Mouse (Mus musculus) midbrain, embryonic 16.5 days (tissue): Measurements from ENCODE around the gene Ablim2. TPM values are rescaled to one million over a fixed set of nuclear protein-coding genes. Genes with fewer than 3 reads are reported as not detected.

ENCODE experiments used
- ATAC-seq: fragments of 200-750 bp; cut with Nextera tagmentation; 2 replicates; pipeline ENCODE4 v1.8.0; 2017; ENCODE audit warnings: moderate TSS enrichment
- H3K27ac ChIP-seq: fragments of 300-500 bp; sonication (generic); 2 replicates; pipeline ENCODE4 v1.5.1; 2014; ENCODE audit warnings: mild to moderate bottlenecking, low read length, mixed read lengths
- H3K27me3 ChIP-seq: fragments of 300-500 bp; sonication (generic); 2 replicates; pipeline ENCODE4 v1.6.1; 2014; ENCODE audit warnings: low read depth, low read length, mixed read lengths; ENCODE audit not compliant: control insufficient read depth, insufficient read depth
- H3K36me3 ChIP-seq: fragments of 300-500 bp; sonication (generic); 2 replicates; pipeline ENCODE4 v1.6.1; 2014; ENCODE audit warnings: mild to moderate bottlenecking, low read length, moderate library complexity, mixed read lengths; ENCODE audit not compliant: control insufficient read depth, insufficient read depth
- H3K4me1 ChIP-seq: fragments of 300-500 bp; sonication (generic); 2 replicates; pipeline ENCODE4 v1.6.1; 2014; ENCODE audit warnings: mild to moderate bottlenecking, low read length, mixed read lengths; ENCODE audit not compliant: control insufficient read depth, insufficient read depth
- H3K4me2 ChIP-seq: fragments of 300-500 bp; sonication (generic); 2 replicates; pipeline ENCODE4 v1.6.1; 2014; ENCODE audit warnings: mild to moderate bottlenecking, low read length, mixed read lengths
- H3K4me3 ChIP-seq: fragments of 300-500 bp; sonication (generic); 2 replicates; pipeline ENCODE4 v1.5.1; 2014; ENCODE audit warnings: low read depth, mild to moderate bottlenecking, low read length, moderate library complexity, mixed read lengths
- H3K9ac ChIP-seq: fragments of 300-500 bp; sonication (generic); 2 replicates; pipeline ENCODE4 v1.6.1; 2014; ENCODE audit warnings: low read depth, low read length, mixed read lengths
- H3K9me3 ChIP-seq: fragments of 300-500 bp; sonication (generic); replicated peaks from 2 replicates; pipeline ENCODE4 v1.6.1; 2014; ENCODE audit warnings: mild to moderate bottlenecking, low read length, mixed read lengths; ENCODE audit not compliant: control insufficient read depth, poor library complexity, severe bottlenecking
- WGBS: fragments of 180-500 bp; shearing (Covaris S2); extraction: QIAGEN DNeasy Blood & Tissue Kit; methylation state at CpG from one replicate; pipeline ENCODE4 v1.1.7; 2014; 5-methylcytosine and 5-hydroxymethylcytosine counted together
- polyA plus RNA-seq: library from polyadenylated mRNA; unstranded; fragments of >200 nt; fragmentation: Nextera tagmentation; extraction: Ambion mirVana; gene quantifications from 2 replicates; pipeline ENCODE4 v1.2.1, GENCODE M21; 2015

The Ablim2 gene
- polyA plus RNA-seq, 1 experiment from 2014 or later = 36.2 TPM

DNA sequence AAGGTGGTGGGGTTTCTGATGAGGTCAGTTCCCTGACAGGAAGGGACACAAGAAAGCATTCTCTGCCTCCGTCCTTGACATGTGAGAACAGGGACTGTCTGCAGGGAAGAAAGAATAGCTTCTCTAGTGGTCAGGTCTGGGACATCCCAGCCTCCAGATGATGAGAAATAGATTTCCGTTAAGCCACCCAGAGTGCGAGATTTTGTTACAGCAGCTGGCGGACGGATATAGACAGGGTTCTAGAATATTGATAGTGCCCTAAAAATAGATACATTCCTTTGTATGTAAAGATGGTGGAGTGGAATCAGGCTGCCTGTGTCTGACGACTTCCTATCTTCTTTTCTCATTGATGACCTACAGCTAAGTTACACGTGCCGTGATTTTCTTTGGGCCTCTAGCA, 145.8 kb downstream of the Ablim2 start:
- H3K36me3 ChIP-seq = no peaks in the 10 kb centered on the region
- no peak overlapping the region for H3K27ac ChIP-seq
- H3K9ac ChIP-seq = no peak overlapping the region
- ATAC-seq = no peak
- peaks cover 42% of the 10 kb centered on the region for H3K4me1 ChIP-seq
- H3K27me3 ChIP-seq = no peaks in the 10 kb centered on the region
- no peaks in the 10 kb centered on the region for H3K9me3 ChIP-seq
- no peak overlapping the region for H3K4me2 ChIP-seq
- H3K4me3 ChIP-seq = no peak overlapping the region
- WGBS = 61% methylated on average over 8 of the region's 8 CpGs

GRCm38 (mm10) chr5:35905283-35905682, 147.6 kb downstream of the Ablim2 start:
- no peak overlapping the region for H3K4me2 ChIP-seq
- H3K27me3 ChIP-seq = no peaks in the 10 kb centered on the region
- H3K9me3 ChIP-seq = no peaks in the 10 kb centered on the region
- peaks cover 50% of the 10 kb centered on the region for H3K4me1 ChIP-seq
- H3K36me3 ChIP-seq = no peaks in the 10 kb centered on the region
- H3K27ac ChIP-seq = peak overlapping the region; percentile 9; the same call in 1 of the 2 replicates
- H3K9ac ChIP-seq = no peak overlapping the region
- H3K4me3 ChIP-seq = no peak overlapping the region
- ATAC-seq = no peak
- WGBS = 50% methylated on average over 8 of the region's 8 CpGs

DNA sequence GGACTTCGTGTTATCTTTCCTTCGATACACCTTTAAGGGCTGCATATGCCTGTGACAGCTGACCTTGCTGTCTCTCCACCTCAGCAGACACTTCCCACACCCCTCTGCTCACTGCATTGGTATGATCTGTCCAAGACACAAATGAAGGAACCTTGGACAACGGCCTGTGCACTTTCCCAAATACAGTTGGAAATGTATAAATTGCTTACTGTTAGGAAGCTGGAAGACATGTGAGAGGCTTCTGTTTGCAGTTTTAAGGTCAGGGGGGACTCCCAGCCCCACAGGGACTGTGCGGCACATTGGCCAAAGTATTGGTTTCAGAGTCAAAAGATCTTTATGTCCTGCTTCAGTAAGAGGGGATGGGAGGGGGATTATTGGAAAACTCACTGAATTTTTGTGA, 149.4 kb downstream of the Ablim2 start:
- no peaks in the 10 kb centered on the region for H3K36me3 ChIP-seq
- no peak overlapping the region for H3K9ac ChIP-seq
- H3K9me3 ChIP-seq = no peaks in the 10 kb centered on the region
- H3K4me1 ChIP-seq = peaks cover 40% of the 10 kb centered on the region
- no peak for ATAC-seq
- H3K27ac ChIP-seq = no peak overlapping the region
- no peaks in the 10 kb centered on the region for H3K27me3 ChIP-seq
- WGBS = 85% methylated on average over 4 of the region's 4 CpGs
- H3K4me3 ChIP-seq = no peak overlapping the region
- no peak overlapping the region for H3K4me2 ChIP-seq

DNA sequence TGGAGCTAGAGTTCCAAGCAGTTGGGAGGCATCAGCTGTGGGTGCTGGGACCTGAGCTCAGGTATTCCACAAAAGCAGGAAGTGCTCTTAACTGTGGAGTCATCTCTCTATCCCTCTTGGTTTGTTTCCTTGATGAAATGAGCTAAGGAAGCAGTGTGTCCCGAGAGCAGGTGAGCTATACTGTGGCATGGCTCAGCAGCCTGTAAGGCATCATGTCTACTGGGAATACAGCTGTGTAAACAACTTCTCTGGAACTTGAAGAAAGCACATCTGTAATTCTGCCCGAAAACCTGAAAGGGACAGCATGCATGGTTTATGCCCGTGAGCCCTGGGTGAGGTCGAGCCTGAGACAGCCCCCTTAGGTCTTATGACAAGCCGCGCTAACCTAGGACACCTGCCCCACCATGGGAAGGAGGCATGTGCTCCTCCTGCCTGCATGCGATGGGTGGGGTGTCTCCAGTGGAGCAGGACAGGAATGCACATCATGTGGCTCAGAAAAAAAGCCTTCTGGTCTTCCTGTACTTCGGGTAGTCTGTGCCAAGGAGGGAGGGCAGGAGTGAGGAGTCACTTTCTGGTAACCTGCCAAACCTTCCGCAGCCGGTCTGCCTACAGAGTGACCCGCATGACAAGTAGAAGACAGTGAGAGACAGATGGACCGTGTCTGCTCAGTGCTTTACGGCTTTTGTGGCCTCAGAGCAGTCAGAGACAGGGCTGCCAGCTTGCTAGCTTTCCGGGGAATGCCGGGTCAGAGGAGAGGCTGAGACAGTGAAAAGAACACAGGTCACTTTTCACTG, 150.2 kb downstream of the Ablim2 start:
- Histone ChIP-seq H3K9ac (no peak overlapping the region), H3K4me3 (no peak overlapping the region), H3K36me3 (no peaks in the 10 kb centered on the region), H3K4me2 (peak overlapping the region; percentile 23; the same call in 1 of the 2 replicates), H3K4me1 (peaks cover 40% of the 10 kb centered on the region), H3K27me3 (no peaks in the 10 kb centered on the region), H3K27ac (peak overlapping the region; percentile 65), H3K9me3 (no peaks in the 10 kb centered on the region)
- peak; percentile 82 for ATAC-seq
- 25% methylated on average over 15 of the region's 15 CpGs for WGBS

- Histone ChIP-seq H3K4me2 (peak overlapping the region; percentile 9; the same call in 1 of the 2 replicates), H3K36me3 (no peaks in the 10 kb centered on the region), H3K27me3 (no peaks in the 10 kb centered on the region), H3K9me3 (no peaks in the 10 kb centered on the region), H3K9ac (peak overlapping the region; percentile 45; the same call in 1 of the 2 replicates), H3K4me1 (peaks cover 37% of the 10 kb centered on the region), H3K27ac (peak overlapping the region; percentile 65), H3K4me3 (no peak overlapping the region)
- WGBS = 63% methylated on average over 13 of the region's 13 CpGs
- no peak for ATAC-seq
These were observed 151.2 kb downstream of the Ablim2 start for GRCm38 (mm10) chr5:35908626-35909443.

GRCm38 (mm10) chr5:35915629-35916300, 158.1 kb downstream of the Ablim2 start:
- 55% methylated on average over 12 of the region's 12 CpGs for WGBS
- no peak overlapping the region for H3K9ac ChIP-seq
- H3K9me3 ChIP-seq = no peaks in the 10 kb centered on the region
- no peaks in the 10 kb centered on the region for H3K36me3 ChIP-seq
- peaks cover 32% of the 10 kb centered on the region for H3K4me1 ChIP-seq
- no peak overlapping the region for H3K4me3 ChIP-seq
- no peak overlapping the region; the same call in 1 of the 2 replicates for H3K27ac ChIP-seq
- no peaks in the 10 kb centered on the region for H3K27me3 ChIP-seq
- ATAC-seq = no peak
- H3K4me2 ChIP-seq = no peak overlapping the region

DNA sequence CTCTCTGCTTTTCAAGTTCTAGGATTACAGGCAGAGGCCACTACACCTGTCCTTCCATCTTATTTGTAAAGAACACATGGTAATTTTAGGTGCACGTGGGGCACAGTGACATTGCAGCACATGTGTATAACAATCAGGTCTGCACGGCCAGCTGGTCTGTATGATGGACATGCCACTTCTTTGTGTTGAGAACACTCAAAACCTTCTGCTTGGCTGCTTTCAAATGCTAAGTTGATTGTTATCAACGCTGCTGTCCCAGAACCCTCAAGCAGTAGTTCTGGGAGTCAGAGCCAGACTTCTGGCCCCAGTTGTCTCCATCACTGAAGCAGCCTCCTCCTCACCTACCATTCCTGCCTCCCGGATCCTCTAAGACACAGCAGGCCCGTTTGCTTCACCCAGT, 159.0 kb downstream of the Ablim2 start:
- no peak for ATAC-seq
- H3K27me3 ChIP-seq = no peaks in the 10 kb centered on the region
- no peak overlapping the region for H3K4me3 ChIP-seq
- H3K9me3 ChIP-seq = no peaks in the 10 kb centered on the region
- H3K36me3 ChIP-seq = no peaks in the 10 kb centered on the region
- 38% methylated on average over 5 of the region's 5 CpGs for WGBS
- no peak overlapping the region for H3K4me2 ChIP-seq
- no peak overlapping the region for H3K27ac ChIP-seq
- peaks cover 39% of the 10 kb centered on the region for H3K4me1 ChIP-seq
- H3K9ac ChIP-seq = no peak overlapping the region

- H3K4me2 ChIP-seq = no peak overlapping the region
- no peak overlapping the region for H3K9ac ChIP-seq
- H3K27ac ChIP-seq = peak overlapping the region; percentile 69
- peaks cover 48% of the 10 kb centered on the region for H3K4me1 ChIP-seq
- H3K4me3 ChIP-seq = no peak overlapping the region
- no peaks in the 10 kb centered on the region for H3K9me3 ChIP-seq
- WGBS = 17% methylated on average over 8 of the region's 8 CpGs
- no peaks in the 10 kb centered on the region for H3K27me3 ChIP-seq
- ATAC-seq = peak; percentile 23; the same call in 1 of the 2 replicates
- no peaks in the 10 kb centered on the region for H3K36me3 ChIP-seq
These were observed 160.7 kb downstream of the Ablim2 start for GRCm38 (mm10) chr5:35918387-35918786.
